Mouse (Mus musculus) lung, embryonic 16.5 days (tissue): ENCODE results near the gene Spats2l. TPM values are rescaled to one million over a fixed set of nuclear protein-coding genes. Genes with fewer than 3 reads are reported as not detected.

Experiments
- ATAC-seq: fragments of 200-750 bp; cut with Nextera tagmentation; 2 replicates; pipeline ENCODE4 v1.8.0; 2017; ENCODE audit warnings: low read depth, mild to moderate bottlenecking, moderate library complexity
- H3K27ac ChIP-seq: fragments of 300-500 bp; sonication (generic); 2 replicates; pipeline ENCODE4 v1.5.1; 2014; ENCODE audit warnings: mild to moderate bottlenecking, control low read depth, low read length
- H3K27me3 ChIP-seq: fragments of 300-500 bp; sonication (generic); 2 replicates; pipeline ENCODE4 v1.6.1; 2014; ENCODE audit warnings: low read depth, low read length, mixed read lengths; ENCODE audit not compliant: control insufficient read depth, insufficient read depth
- H3K36me3 ChIP-seq: fragments of 300-500 bp; sonication (generic); 2 replicates; pipeline ENCODE4 v1.6.1; 2014; ENCODE audit warnings: low read length; ENCODE audit not compliant: control insufficient read depth, insufficient read depth
- H3K4me1 ChIP-seq: fragments of 300-500 bp; sonication (generic); replicated peaks from 2 replicates; pipeline ENCODE4 v1.6.1; 2014; ENCODE audit warnings: low read length, mixed read lengths; ENCODE audit not compliant: control insufficient read depth, insufficient read depth
- H3K4me2 ChIP-seq: fragments of 300-500 bp; sonication (generic); 2 replicates; pipeline ENCODE4 v1.6.1; 2014; ENCODE audit warnings: low read depth, low read length, control low read depth
- H3K4me3 ChIP-seq: fragments of 300-500 bp; sonication (generic); 2 replicates; pipeline ENCODE4 v1.5.1; 2014; ENCODE audit warnings: mild to moderate bottlenecking, low read length, control low read depth
- H3K9ac ChIP-seq: fragments of 300-500 bp; sonication (generic); 2 replicates; pipeline ENCODE4 v1.6.1; 2014; ENCODE audit warnings: low read length, control low read depth
- H3K9me3 ChIP-seq: fragments of 300-500 bp; sonication (generic); 2 replicates; pipeline ENCODE4 v1.6.1; 2016; ENCODE audit warnings: low read length; ENCODE audit not compliant: control insufficient read depth
- WGBS: fragments of 180-500 bp; shearing (Covaris S2); extraction: QIAGEN DNeasy Blood & Tissue Kit; methylation state at CpG from one replicate; pipeline ENCODE4 v1.1.7; 2014; 5-methylcytosine and 5-hydroxymethylcytosine counted together
- polyA plus RNA-seq: library from polyadenylated mRNA; unstranded; fragments of >200 nt; fragmentation: Nextera tagmentation; extraction: Ambion mirVana; gene quantifications from 2 replicates; pipeline ENCODE4 v1.2.1, GENCODE M21; 2015

The Spats2l gene
- polyA plus RNA-seq, 1 experiment from 2014 or later: 76.9 TPM

- no peak for ATAC-seq
- H3K4me2 ChIP-seq: no peak overlapping the region
- peaks cover 7% of the 10 kb centered on the region; the same call in 1 of the 2 replicates for H3K4me1 ChIP-seq
- H3K4me3 ChIP-seq: no peak overlapping the region
- WGBS: 90% methylated on average over 3 of the region's 3 CpGs
- H3K27ac ChIP-seq: no peak overlapping the region
- no peaks in the 10 kb centered on the region for H3K27me3 ChIP-seq
- peaks cover 6% of the 10 kb centered on the region; the same call in 1 of the 2 replicates for H3K36me3 ChIP-seq
- H3K9ac ChIP-seq: no peak overlapping the region
- no peaks in the 10 kb centered on the region for H3K9me3 ChIP-seq
These were observed 127.5 kb downstream of the Spats2l start for GRCm38 (mm10) chr1:57901494-57901893.

- peaks cover 8% of the 10 kb centered on the region; the same call in 1 of the 2 replicates for H3K36me3 ChIP-seq
- no peak overlapping the region for H3K9ac ChIP-seq
- no peak overlapping the region for H3K4me3 ChIP-seq
- WGBS: 82% methylated on average over 7 of the region's 7 CpGs
- ATAC-seq: no peak
- peaks cover 7% of the 10 kb centered on the region; the same call in 1 of the 2 replicates for H3K4me1 ChIP-seq
- H3K27me3 ChIP-seq: no peaks in the 10 kb centered on the region
- no peak overlapping the region for H3K27ac ChIP-seq
- H3K9me3 ChIP-seq: no peaks in the 10 kb centered on the region
- H3K4me2 ChIP-seq: no peak overlapping the region
These were observed 129.8 kb downstream of the Spats2l start for GRCm38 (mm10) chr1:57903793-57904192.

DNA sequence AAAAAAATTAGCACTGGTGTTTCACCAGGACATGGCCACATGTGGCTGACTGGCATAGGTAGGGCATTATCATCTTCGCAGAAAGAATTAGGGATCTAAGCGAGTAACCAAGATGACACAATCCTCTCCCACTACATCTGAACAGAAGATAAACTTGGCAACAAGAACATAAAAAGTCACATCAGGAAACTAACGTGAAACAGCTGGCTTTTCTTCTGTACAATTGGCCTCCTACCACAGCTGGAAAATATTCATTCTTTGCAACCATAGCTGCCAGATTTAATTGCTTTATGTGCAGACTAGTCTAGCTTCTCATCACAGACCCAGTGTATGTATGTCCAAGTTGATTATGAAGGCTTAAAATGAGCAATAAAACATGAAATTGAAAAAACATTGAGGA, 131.9 kb downstream of the Spats2l start:
- H3K4me1 ChIP-seq: peaks cover 7% of the 10 kb centered on the region; the same call in 1 of the 2 replicates
- no peaks in the 10 kb centered on the region for H3K27me3 ChIP-seq
- no peak overlapping the region for H3K4me2 ChIP-seq
- WGBS: 52% methylated on average over 3 of the region's 3 CpGs
- peak overlapping the region; percentile 53 for H3K27ac ChIP-seq
- no peak overlapping the region for H3K9ac ChIP-seq
- peaks cover 12% of the 10 kb centered on the region; the same call in 1 of the 2 replicates for H3K36me3 ChIP-seq
- no peak overlapping the region for H3K4me3 ChIP-seq
- peak; percentile 94 for ATAC-seq
- H3K9me3 ChIP-seq: no peaks in the 10 kb centered on the region

GRCm38 (mm10) chr1:57906312-57906711, 132.3 kb downstream of the Spats2l start:
- H3K4me1 ChIP-seq: peaks cover 7% of the 10 kb centered on the region; the same call in 1 of the 2 replicates
- no peaks in the 10 kb centered on the region for H3K9me3 ChIP-seq
- H3K27ac ChIP-seq: peak overlapping the region; percentile 73
- no peak overlapping the region for H3K4me3 ChIP-seq
- no peaks in the 10 kb centered on the region for H3K27me3 ChIP-seq
- ATAC-seq: peak; percentile 73
- H3K9ac ChIP-seq: no peak overlapping the region
- peaks cover 12% of the 10 kb centered on the region; the same call in 1 of the 2 replicates for H3K36me3 ChIP-seq
- no peak overlapping the region for H3K4me2 ChIP-seq

DNA sequence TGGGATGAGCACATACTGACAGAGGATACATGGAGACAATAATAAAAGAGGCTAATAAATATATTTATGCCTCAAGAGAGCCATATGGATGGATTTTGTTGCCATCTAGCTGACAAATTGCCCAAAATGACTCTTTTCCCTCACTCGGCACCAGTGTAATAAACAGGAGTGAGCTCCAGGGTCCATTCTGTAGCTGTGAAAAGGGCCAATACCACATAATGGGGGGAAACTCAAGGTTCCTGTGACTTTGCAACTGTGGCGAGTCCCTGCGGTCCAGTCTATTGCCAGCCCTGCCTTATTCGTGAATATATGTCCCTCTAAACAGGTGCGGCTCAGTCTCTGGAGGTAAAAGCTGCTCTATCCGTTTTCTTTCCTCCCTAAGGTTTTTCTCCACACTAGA, 137.6 kb downstream of the Spats2l start:
- no peak overlapping the region for H3K4me3 ChIP-seq
- no peak overlapping the region for H3K9ac ChIP-seq
- H3K9me3 ChIP-seq: no peaks in the 10 kb centered on the region
- ATAC-seq: no peak
- WGBS: 90% methylated on average over 6 of the region's 6 CpGs
- no peaks in the 10 kb centered on the region; the same call in 1 of the 2 replicates for H3K4me1 ChIP-seq
- no peak overlapping the region for H3K27ac ChIP-seq
- peaks cover 6% of the 10 kb centered on the region; the same call in 1 of the 2 replicates for H3K36me3 ChIP-seq
- H3K27me3 ChIP-seq: no peaks in the 10 kb centered on the region
- no peak overlapping the region for H3K4me2 ChIP-seq

DNA sequence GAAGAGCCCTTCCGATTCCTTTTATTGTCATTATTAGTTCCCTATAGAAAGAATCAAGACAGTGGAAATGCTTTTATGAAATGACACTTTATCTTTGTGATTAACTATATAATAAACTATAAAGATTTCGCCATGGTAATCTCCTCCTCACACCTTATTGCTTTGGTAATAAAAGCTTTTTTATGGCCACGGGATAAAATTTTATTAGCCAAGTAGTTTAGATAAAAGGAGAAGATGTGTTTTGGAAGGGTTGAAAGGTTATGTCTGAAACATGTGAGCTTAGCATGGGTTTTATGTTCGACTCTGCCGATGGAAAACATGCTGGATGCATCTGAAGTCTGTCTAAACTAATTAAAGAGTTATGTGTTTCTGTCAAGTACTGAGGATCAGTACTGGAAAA, 143.4 kb downstream of the Spats2l start:
- Histone ChIP-seq H3K27me3 (no peaks in the 10 kb centered on the region), H3K9me3 (no peaks in the 10 kb centered on the region), H3K4me2 (no peak overlapping the region), H3K4me3 (no peak overlapping the region), H3K36me3 (peaks cover 4% of the 10 kb centered on the region; the same call in 1 of the 2 replicates), H3K27ac (no peak overlapping the region), H3K4me1 (no peaks in the 10 kb centered on the region), H3K9ac (no peak overlapping the region)
- ATAC-seq: no peak
- WGBS: 73% methylated on average over 5 of the region's 5 CpGs

- ATAC-seq: no peak
- H3K36me3 ChIP-seq: peaks cover 4% of the 10 kb centered on the region; the same call in 1 of the 2 replicates
- no peaks in the 10 kb centered on the region for H3K27me3 ChIP-seq
- H3K4me1 ChIP-seq: no peaks in the 10 kb centered on the region
- no peak overlapping the region for H3K4me2 ChIP-seq
- H3K27ac ChIP-seq: no peak overlapping the region
- H3K4me3 ChIP-seq: no peak overlapping the region
- no peaks in the 10 kb centered on the region for H3K9me3 ChIP-seq
- H3K9ac ChIP-seq: no peak overlapping the region
- 72% methylated on average over 4 of the region's 4 CpGs for WGBS
These were observed 144.6 kb downstream of the Spats2l start for GRCm38 (mm10) chr1:57918567-57918966.

GRCm38 (mm10) chr1:57934287-57934686, 160.3 kb downstream of the Spats2l start:
- H3K27me3 ChIP-seq: no peaks in the 10 kb centered on the region
- no peak overlapping the region for H3K4me2 ChIP-seq
- no peaks in the 10 kb centered on the region for H3K36me3 ChIP-seq
- H3K9ac ChIP-seq: no peak overlapping the region
- no peak overlapping the region for H3K4me3 ChIP-seq
- H3K4me1 ChIP-seq: no peaks in the 10 kb centered on the region
- H3K9me3 ChIP-seq: no peaks in the 10 kb centered on the region
- WGBS: 49% methylated on average over 1 of the region's 1 CpGs
- no peak overlapping the region for H3K27ac ChIP-seq
- ATAC-seq: no peak

- no peak for ATAC-seq
- H3K4me2 ChIP-seq: no peak overlapping the region
- no peak overlapping the region for H3K9ac ChIP-seq
- H3K4me1 ChIP-seq: no peaks in the 10 kb centered on the region
- peaks cover 9% of the 10 kb centered on the region for H3K36me3 ChIP-seq
- H3K4me3 ChIP-seq: no peak overlapping the region
- H3K27ac ChIP-seq: no peak overlapping the region
- no peaks in the 10 kb centered on the region for H3K27me3 ChIP-seq
- no peaks in the 10 kb centered on the region for H3K9me3 ChIP-seq
- WGBS: 85% methylated on average over 10 of the region's 10 CpGs
These were observed 166.7 kb downstream of the Spats2l start for GRCm38 (mm10) chr1:57940691-57941090.

DNA sequence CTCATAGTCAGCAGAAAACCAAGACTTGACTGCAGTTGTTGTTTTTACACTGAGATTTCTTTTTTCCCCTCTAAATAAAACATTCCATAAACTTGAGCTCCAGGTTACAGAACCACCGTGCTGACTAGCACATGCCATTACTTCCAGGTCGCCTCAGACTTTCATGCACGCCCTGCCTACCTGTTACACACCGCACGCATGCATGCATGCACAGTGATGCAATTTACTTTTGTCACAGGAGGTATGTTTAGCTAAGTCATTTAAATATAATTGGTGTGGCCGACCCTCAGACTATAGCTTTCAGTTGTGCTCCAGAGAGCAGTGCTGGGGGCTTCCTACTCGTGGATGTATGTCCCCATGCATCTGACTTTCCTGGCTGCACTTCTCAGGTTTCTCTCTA, 167.1 kb downstream of the Spats2l start:
- no peaks in the 10 kb centered on the region for H3K9me3 ChIP-seq
- no peak for ATAC-seq
- no peak overlapping the region for H3K4me2 ChIP-seq
- H3K27me3 ChIP-seq: no peaks in the 10 kb centered on the region
- 73% methylated on average over 7 of the region's 7 CpGs for WGBS
- no peak overlapping the region for H3K9ac ChIP-seq
- H3K4me3 ChIP-seq: no peak overlapping the region
- no peak overlapping the region for H3K27ac ChIP-seq
- no peaks in the 10 kb centered on the region for H3K4me1 ChIP-seq
- H3K36me3 ChIP-seq: peaks cover 12% of the 10 kb centered on the region
